Mouse (Mus musculus) liver, adult 2 months (tissue): ENCODE measurements around the gene 2310030G06Rik. TPM values are rescaled to one million over a fixed set of nuclear protein-coding genes. Genes with fewer than 3 reads are reported as not detected.

ENCODE experiments used
- DNase-seq: peaks from one replicate; pipeline ENCODE4 v3.0.0-alpha.2; 2011; ENCODE audit warnings: low read depth, low spot score; ENCODE audit errors: extremely low read depth
- H3K27ac ChIP-seq: fragments of 200-500 bp; replicated peaks from 2 replicates; pipeline ENCODE4 v1.5.1; 2012; ENCODE audit warnings: low read depth, mild to moderate bottlenecking, control low read depth, inconsistent platforms, low read length; ENCODE audit not compliant: insufficient read depth
- H3K27me3 ChIP-seq: fragments of 200-500 bp; 2 replicates; pipeline ENCODE4 v1.6.1; 2012; ENCODE audit warnings: mild to moderate bottlenecking, moderate library complexity, low read length, inconsistent platforms; ENCODE audit not compliant: control insufficient read depth, insufficient read depth
- H3K36me3 ChIP-seq: fragments of 200-500 bp; 2 replicates; pipeline ENCODE4 v1.6.1; 2012; ENCODE audit warnings: low read length, inconsistent platforms; ENCODE audit not compliant: control insufficient read depth, insufficient read depth
- H3K4me1 ChIP-seq: fragments of 200-500 bp; 2 replicates; pipeline ENCODE4 v1.6.1; 2011; ENCODE audit warnings: low read length; ENCODE audit not compliant: control insufficient read depth, insufficient read depth
- H3K4me3 ChIP-seq: fragments of 200-500 bp; 2 replicates; pipeline ENCODE4 v1.5.1; 2011; ENCODE audit warnings: low read depth, mild to moderate bottlenecking, control low read depth, low read length, moderate library complexity; ENCODE audit not compliant: insufficient read depth
- H3K79me2 ChIP-seq: fragments of 200-500 bp; 2 replicates; pipeline ENCODE4 v1.6.1; 2012; ENCODE audit warnings: inconsistent platforms, mild to moderate bottlenecking, low read length, moderate library complexity; ENCODE audit not compliant: control insufficient read depth, insufficient read depth
- H3K9ac ChIP-seq: fragments of 200-500 bp; 2 replicates; pipeline ENCODE4 v1.6.1; 2012; ENCODE audit warnings: low read depth, mild to moderate bottlenecking, control low read depth, inconsistent platforms, low read length
- CTCF ChIP-seq: fragments of 200-500 bp; IDR thresholded peaks from 2 replicates; pipeline ENCODE4 v1.5.1; 2011; ENCODE audit warnings: low read depth, low read length, control low read depth
- POLR2A ChIP-seq: fragments of 200-500 bp; IDR thresholded peaks from 2 replicates; pipeline ENCODE4 v1.6.1; 2011; ENCODE audit warnings: low read length, control low read depth; ENCODE audit not compliant: insufficient read depth; ENCODE audit errors: extremely low read depth
- WGBS: fragments of 180-500 bp; shearing (Covaris S2); methylation state at CpG from one replicate; pipeline ENCODE4 v1.1.7; 2018; 5-methylcytosine and 5-hydroxymethylcytosine counted together
- polyA plus RNA-seq: library from polyadenylated mRNA; depleted of rRNA; stranded (reverse); fragments of >200 nt; gene quantifications from 2 replicates; pipeline ENCODE4 v1.2.3, GENCODE M21; 2012
- total RNA-seq: library from RNA; depleted of rRNA; stranded (reverse); fragments of >200 nt; gene quantifications from 2 replicates; pipeline ENCODE4 v1.2.3, GENCODE M21; 2014

Gene 2310030G06Rik
- total and polyA plus RNA-seq, 2 experiments, result 14.9 TPM

- peaks cover 10% of the 10 kb centered on the region for H3K4me1 ChIP-seq
- no peaks in the 10 kb centered on the region for H3K79me2 ChIP-seq
- H3K9ac ChIP-seq, result peak overlapping the region; percentile 6
- peak overlapping the region; percentile 45; the same call in 1 of the 2 replicates for H3K4me3 ChIP-seq
- TF ChIP-seq CTCF (no peak), POLR2A (no peak)
- no peak for DNase-seq
- 2% methylated on average over 45 of the region's 45 CpGs for WGBS
- H3K36me3 ChIP-seq, result no peaks in the 10 kb centered on the region
- no peak overlapping the region for H3K27ac ChIP-seq
- peaks cover 5% of the 10 kb centered on the region for H3K27me3 ChIP-seq
These were observed 18.2 kb downstream of the 2310030G06Rik start for GRCm38 (mm10) chr9:50727925-50728651.

- peak overlapping the region; percentile 45; the same call in 1 of the 2 replicates for H3K4me3 ChIP-seq
- peaks cover 5% of the 10 kb centered on the region for H3K27me3 ChIP-seq
- WGBS, result 40% methylated on average over 30 of the region's 30 CpGs
- no peak overlapping the region for H3K27ac ChIP-seq
- no peaks in the 10 kb centered on the region for H3K36me3 ChIP-seq
- DNase-seq, result no peak
- H3K9ac ChIP-seq, result peak overlapping the region; percentile 10; the same call in 1 of the 2 replicates
- no peaks in the 10 kb centered on the region for H3K79me2 ChIP-seq
- TF ChIP-seq POLR2A (no peak), CTCF (no peak)
- H3K4me1 ChIP-seq, result peaks cover 12% of the 10 kb centered on the region
These were observed 19.0 kb downstream of the 2310030G06Rik start for GRCm38 (mm10) chr9:50727171-50727924.

- TF ChIP-seq CTCF, result no peak
- TF ChIP-seq POLR2A, result no peak
- Histone ChIP-seq H3K36me3 (no peaks in the 10 kb centered on the region), H3K27me3 (peaks cover 5% of the 10 kb centered on the region), H3K27ac (no peak overlapping the region), H3K79me2 (no peaks in the 10 kb centered on the region), H3K4me3 (no peak overlapping the region), H3K4me1 (peaks cover 12% of the 10 kb centered on the region), H3K9ac (no peak overlapping the region)
- WGBS, result 77% methylated on average over 8 of the region's 8 CpGs
- DNase-seq, result no peak
These were observed 20.3 kb downstream of the 2310030G06Rik start for GRCm38 (mm10) chr9:50725921-50726590.

- Histone ChIP-seq H3K4me3 (no peak overlapping the region), H3K36me3 (no peaks in the 10 kb centered on the region), H3K4me1 (peaks cover 12% of the 10 kb centered on the region), H3K79me2 (no peaks in the 10 kb centered on the region), H3K9ac (no peak overlapping the region), H3K27ac (no peak overlapping the region), H3K27me3 (peaks cover 5% of the 10 kb centered on the region)
- peak; percentile 55 for DNase-seq
- 18% methylated on average over 3 of the region's 3 CpGs for WGBS
- TF ChIP-seq CTCF, result no peak
- no peak for TF ChIP-seq POLR2A
These were observed 21.5 kb downstream of the 2310030G06Rik start for GRCm38 (mm10) chr9:50724661-50725330.

GRCm38 (mm10) chr9:50724147-50724546 lies 22.2 kb downstream of the 2310030G06Rik start:
- 65% methylated on average over 2 of the region's 2 CpGs for WGBS
- H3K9ac ChIP-seq, result no peak overlapping the region
- DNase-seq, result no peak
- peaks cover 12% of the 10 kb centered on the region for H3K4me1 ChIP-seq
- peaks cover 5% of the 10 kb centered on the region for H3K27me3 ChIP-seq
- no peaks in the 10 kb centered on the region for H3K79me2 ChIP-seq
- no peak overlapping the region for H3K4me3 ChIP-seq
- TF ChIP-seq POLR2A (no peak), CTCF (no peak)
- H3K36me3 ChIP-seq, result no peaks in the 10 kb centered on the region
- H3K27ac ChIP-seq, result no peak overlapping the region
